Mouse (Mus musculus) hindbrain, embryonic 12.5 days (tissue): Measurements from ENCODE around the gene Uba52. TPM values are rescaled to one million over a fixed set of nuclear protein-coding genes. Genes with fewer than 3 reads are reported as not detected.
A peak's percentile ranks its signal among the peaks of the same experiment; 100 is the strongest.

ENCODE experiments used
- ATAC-seq: fragments of 200-750 bp; cut with Nextera tagmentation; 2 replicates; pipeline ENCODE4 v1.8.0; 2017; ENCODE audit warnings: moderate TSS enrichment; ENCODE audit not compliant: low FRiP score
- H3K27ac ChIP-seq: fragments of 300-500 bp; sonication (generic); 2 replicates; pipeline ENCODE4 v1.5.1; 2016; ENCODE audit warnings: mild to moderate bottlenecking
- H3K27me3 ChIP-seq: fragments of 300-500 bp; sonication (generic); 2 replicates; pipeline ENCODE4 v1.6.1; 2016; ENCODE audit warnings: mild to moderate bottlenecking
- H3K36me3 ChIP-seq: fragments of 300-500 bp; sonication (generic); 2 replicates; pipeline ENCODE4 v1.6.1; 2016; ENCODE audit warnings: mild to moderate bottlenecking
- H3K4me1 ChIP-seq: fragments of 300-500 bp; sonication (generic); 2 replicates; pipeline ENCODE4 v1.6.1; 2016
- H3K4me2 ChIP-seq: fragments of 300-500 bp; sonication (generic); replicated peaks from 2 replicates; pipeline ENCODE4 v1.6.1; 2016; ENCODE audit warnings: mild to moderate bottlenecking
- H3K4me3 ChIP-seq: fragments of 300-500 bp; sonication (generic); 2 replicates; pipeline ENCODE4 v1.5.1; 2016; ENCODE audit warnings: mild to moderate bottlenecking
- H3K9ac ChIP-seq: fragments of 300-500 bp; sonication (generic); 2 replicates; pipeline ENCODE4 v1.6.1; 2016; ENCODE audit warnings: mild to moderate bottlenecking, moderate library complexity
- H3K9me3 ChIP-seq: fragments of 300-500 bp; sonication (generic); replicated peaks from 2 replicates; pipeline ENCODE4 v1.6.1; 2016; ENCODE audit warnings: mild to moderate bottlenecking
- WGBS: fragments of 180-500 bp; shearing (Covaris S2); methylation state at CpG from one replicate; pipeline ENCODE4 v1.1.7; 2016; 5-methylcytosine and 5-hydroxymethylcytosine counted together
- polyA plus RNA-seq: library from polyadenylated mRNA; unstranded; fragments of >200 nt; fragmentation: Nextera tagmentation; extraction: Ambion mirVana; gene quantifications from 2 replicates; pipeline ENCODE4 v1.2.1, GENCODE M21; 2016

Uba52 gene
- 633 and 755 TPM in 2 replicates for polyA plus RNA-seq

DNA sequence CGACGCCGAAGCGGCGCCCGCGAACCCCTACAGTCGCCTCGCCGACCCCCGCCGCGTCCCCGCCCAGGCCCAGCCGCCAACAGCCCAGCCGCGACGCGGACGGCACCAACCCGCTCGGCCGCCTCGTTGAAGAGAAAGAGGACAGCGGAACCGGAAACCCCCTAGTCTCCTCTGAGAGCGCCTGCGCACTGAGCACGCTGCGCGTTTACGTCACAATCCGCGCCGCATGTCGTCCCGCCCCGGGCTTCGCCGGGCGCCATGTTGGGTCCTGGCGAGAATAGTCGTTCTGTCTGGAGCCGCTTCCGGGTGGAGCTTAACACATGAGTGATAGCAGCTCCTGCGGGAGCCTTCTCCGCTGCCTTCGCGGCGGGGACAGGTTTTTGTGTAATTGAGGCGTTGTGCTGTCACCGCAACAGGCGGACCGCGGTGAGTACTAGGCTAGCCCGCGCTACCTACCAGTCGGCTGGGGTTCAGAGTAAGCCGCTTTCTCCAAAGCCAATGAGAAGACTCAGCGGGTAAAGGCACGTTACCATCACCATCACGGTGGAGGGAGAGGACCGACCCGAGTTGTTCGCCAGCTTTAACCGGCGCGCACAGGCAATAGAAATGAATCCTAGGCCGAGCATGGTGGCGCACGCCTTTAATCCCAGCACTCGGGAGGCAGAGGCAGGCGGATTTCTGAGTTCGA lies at the start of gene Uba52:
TSS of gene Uba52 (minus strand) at position 574 of the 688 bp plus-strand sequence.
- H3K27ac ChIP-seq, result peak within 1 kb of the TSS; percentile 96
- no peaks in the 10 kb centered on the region for H3K9me3 ChIP-seq
- 1% methylated on average over 69 of the region's 74 CpGs for WGBS
- peak within 1 kb of the TSS; percentile 99 for H3K9ac ChIP-seq
- H3K4me3 ChIP-seq, result peak within 1 kb of the TSS; percentile 100
- peak; percentile 84 for ATAC-seq
- H3K27me3 ChIP-seq, result no peaks in the 10 kb centered on the region
- H3K4me1 ChIP-seq, result peaks cover 25% of the 10 kb centered on the region
- H3K36me3 ChIP-seq, result peaks cover 42% of the 10 kb centered on the region
- H3K4me2 ChIP-seq, result peak within 1 kb of the TSS; percentile 97

DNA sequence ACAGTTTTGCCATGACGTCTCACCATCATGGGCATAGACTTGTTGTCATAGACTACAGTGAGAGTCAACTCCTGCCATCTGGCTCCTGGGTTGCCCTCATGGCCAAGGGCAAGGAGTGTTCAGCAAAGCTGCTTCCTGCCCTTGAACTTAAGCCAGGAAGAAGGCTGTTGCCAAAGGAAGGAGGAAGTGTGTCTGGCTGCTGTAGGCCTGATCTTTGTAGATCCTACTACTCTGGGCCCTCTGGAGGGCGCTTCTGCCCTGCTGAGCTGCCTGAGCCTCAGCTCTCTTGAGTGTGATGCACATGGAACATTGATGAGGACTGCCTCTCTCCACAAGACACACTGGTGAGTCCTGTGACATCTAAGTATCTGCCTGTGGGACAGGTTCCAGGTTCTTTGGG lies 49.5 kb upstream of the Uba52 start:
- H3K9me3 ChIP-seq, result no peaks in the 10 kb centered on the region
- no peak overlapping the region; the same call in 1 of the 2 replicates for H3K27ac ChIP-seq
- H3K4me1 ChIP-seq, result peaks cover 25% of the 10 kb centered on the region
- 74% methylated on average over 2 of the region's 2 CpGs for WGBS
- H3K27me3 ChIP-seq, result no peaks in the 10 kb centered on the region
- H3K4me2 ChIP-seq, result no peak overlapping the region
- ATAC-seq, result no peak
- no peak overlapping the region for H3K9ac ChIP-seq
- H3K4me3 ChIP-seq, result no peak overlapping the region
- H3K36me3 ChIP-seq, result no peaks in the 10 kb centered on the region

DNA sequence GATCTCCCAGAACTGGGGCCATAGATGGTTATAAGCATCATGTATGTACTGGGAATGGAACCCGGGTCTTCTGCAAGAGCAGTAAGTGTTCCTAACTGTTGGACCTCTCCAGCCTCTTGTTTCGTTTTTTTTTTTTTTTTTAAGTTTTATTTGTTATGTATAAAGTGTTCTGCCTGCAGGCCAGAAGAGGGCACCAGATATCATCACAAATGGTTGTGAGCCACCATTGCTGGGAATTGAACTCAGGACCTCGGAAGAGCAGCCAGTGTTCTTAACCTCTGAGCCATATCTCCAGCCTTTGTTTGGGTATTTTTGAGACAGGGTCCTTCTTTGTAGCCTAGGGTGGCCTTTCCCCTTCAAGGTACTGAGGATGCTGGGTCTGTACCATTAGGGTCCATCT lies 48.4 kb upstream of the Uba52 start:
- Histone ChIP-seq H3K4me2 (no peak overlapping the region), H3K4me1 (peaks cover 22% of the 10 kb centered on the region), H3K27ac (no peak overlapping the region), H3K27me3 (no peaks in the 10 kb centered on the region), H3K4me3 (no peak overlapping the region), H3K9ac (no peak overlapping the region), H3K9me3 (no peaks in the 10 kb centered on the region), H3K36me3 (no peaks in the 10 kb centered on the region)
- ATAC-seq, result no peak
- WGBS, result 74% methylated on average over 3 of the region's 3 CpGs

DNA sequence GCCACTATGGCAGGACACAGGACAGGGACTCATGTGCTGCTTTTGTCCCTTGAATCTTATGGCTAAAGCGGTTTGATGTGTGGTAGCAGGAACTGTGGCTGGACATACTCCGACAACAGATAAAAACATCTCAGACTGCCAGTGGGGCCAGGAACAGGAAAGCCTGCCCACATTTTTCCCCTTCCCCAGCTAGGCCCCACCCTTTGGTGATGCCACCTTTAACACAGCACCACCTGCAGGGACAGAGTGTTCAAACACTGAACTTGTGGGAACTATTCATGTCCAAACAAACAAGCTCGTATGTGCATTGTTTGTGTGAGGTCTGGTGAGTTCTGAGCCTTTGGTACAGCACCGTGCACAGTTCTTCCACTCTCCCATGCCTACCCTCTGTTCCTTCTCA lies 47.7 kb upstream of the Uba52 start:
- H3K27me3 ChIP-seq, result no peaks in the 10 kb centered on the region
- WGBS, result 74% methylated on average over 4 of the region's 4 CpGs
- H3K9me3 ChIP-seq, result no peaks in the 10 kb centered on the region
- no peak overlapping the region for H3K4me3 ChIP-seq
- H3K4me2 ChIP-seq, result no peak overlapping the region
- H3K27ac ChIP-seq, result no peak overlapping the region
- no peak overlapping the region for H3K9ac ChIP-seq
- H3K36me3 ChIP-seq, result no peaks in the 10 kb centered on the region
- H3K4me1 ChIP-seq, result peaks cover 29% of the 10 kb centered on the region
- ATAC-seq, result no peak

DNA sequence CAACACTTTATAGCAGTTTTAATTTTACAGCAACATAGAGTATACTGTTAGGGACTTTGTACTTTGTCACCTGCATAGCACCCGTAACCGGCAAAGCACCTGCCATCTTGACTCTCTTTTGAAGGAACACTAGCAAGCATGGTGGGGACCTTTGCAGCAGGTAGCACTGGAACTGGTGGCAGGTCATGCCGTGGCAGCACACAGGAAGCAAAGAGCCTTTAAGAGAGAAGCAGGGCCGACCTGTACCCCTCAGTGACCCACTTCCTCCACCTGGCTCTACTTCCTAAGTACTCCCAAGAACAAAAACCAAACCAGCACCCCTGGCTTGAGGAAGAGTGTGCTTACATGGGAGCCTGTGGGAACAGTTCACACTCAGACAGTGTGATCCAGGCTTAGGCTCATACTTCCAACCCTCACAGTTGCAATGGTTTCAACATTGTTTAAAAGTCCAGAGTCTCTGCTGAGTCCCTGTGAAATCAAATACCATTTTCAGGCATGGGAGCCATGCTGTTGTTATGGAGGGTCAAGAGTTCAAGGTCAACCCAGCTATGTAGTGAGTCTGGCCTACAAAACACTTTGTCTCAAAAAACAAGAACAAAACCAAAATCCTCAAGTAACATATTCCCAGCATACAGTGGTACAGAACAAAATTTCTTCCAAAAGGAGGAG lies 44.6 kb upstream of the Uba52 start:
- Histone ChIP-seq H3K36me3 (no peaks in the 10 kb centered on the region), H3K27me3 (no peaks in the 10 kb centered on the region), H3K4me2 (no peak overlapping the region), H3K4me3 (no peak overlapping the region), H3K27ac (no peak overlapping the region), H3K9me3 (no peaks in the 10 kb centered on the region), H3K4me1 (peaks cover 16% of the 10 kb centered on the region), H3K9ac (no peak overlapping the region)
- no peak for ATAC-seq
- 95% methylated on average over 4 of the region's 4 CpGs for WGBS

DNA sequence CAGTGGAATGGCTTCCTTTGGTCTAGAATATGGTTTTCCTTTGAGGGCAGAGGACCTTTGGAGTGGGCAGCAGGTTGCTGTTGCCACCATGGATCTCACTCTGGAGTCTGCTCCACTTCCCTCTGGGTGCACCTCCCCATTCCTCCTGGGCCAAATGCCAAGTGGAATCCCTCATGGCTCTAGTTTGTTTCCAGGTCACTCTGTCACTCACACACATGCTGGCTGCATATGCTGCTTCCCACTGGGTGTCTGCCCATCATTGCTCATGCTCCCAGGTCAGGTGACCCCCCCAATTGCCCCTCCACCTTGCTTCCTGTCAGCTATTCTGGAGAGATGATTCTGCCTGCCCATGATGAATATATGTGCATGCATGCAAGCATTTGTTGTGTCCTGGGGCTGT lies 43.1 kb upstream of the Uba52 start:
- no peak overlapping the region for H3K4me2 ChIP-seq
- ATAC-seq, result no peak
- no peaks in the 10 kb centered on the region for H3K9me3 ChIP-seq
- H3K27me3 ChIP-seq, result no peaks in the 10 kb centered on the region
- H3K4me1 ChIP-seq, result peaks cover 16% of the 10 kb centered on the region
- no peak overlapping the region for H3K27ac ChIP-seq
- no peak overlapping the region for H3K4me3 ChIP-seq
- no peak overlapping the region for H3K9ac ChIP-seq
- no peaks in the 10 kb centered on the region for H3K36me3 ChIP-seq

DNA sequence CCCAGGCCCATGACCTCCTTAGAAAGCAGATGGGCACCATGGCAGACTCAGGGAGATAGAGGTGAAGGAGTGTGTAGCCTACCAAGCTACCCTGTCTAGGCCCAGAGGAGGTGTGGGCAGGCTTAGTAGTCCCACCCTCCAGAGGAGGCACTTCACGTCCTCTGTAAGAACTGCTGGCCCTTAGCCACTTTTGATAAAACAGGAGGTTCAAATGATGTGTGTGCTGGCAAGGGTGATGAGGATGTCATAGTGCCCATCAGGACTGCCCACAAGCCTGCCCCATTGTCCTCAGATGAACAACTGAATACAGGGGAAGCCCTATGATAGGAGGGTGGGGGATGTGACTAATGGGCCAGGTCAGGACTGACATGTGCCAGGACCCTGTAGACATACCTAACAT lies 42.2 kb upstream of the Uba52 start:
- no peak overlapping the region for H3K4me2 ChIP-seq
- WGBS, result 76% methylated on average over 1 of the region's 1 CpGs

DNA sequence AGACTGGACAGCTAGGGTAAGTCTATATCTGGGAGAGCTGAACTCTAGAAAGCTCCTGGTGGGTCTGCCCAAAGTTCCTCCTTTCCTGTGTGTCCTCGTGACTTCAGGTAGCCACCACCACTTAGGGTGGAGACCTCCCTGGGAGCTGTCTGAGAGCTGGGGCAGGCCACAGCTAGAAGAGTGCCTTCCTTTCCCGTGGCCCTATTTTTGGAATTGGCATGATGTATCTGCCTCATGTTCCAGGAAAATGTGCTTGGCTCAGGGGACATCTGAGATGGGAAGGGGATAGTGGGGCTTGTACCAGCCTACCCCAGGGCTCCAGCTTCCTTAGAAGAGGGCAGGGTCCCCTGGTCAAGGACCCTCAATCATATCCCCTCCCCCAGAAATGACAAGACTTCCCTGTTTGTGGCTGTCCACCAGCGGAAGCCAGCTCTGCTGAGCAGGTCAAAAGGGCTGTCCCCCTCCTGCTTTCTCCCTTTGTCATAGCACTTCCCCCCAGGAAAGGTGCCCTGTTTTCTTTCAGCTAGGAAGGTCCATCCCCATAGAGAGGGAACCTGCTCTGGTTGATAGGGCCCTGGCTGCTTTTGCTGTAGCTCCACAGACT lies 41.1 kb upstream of the Uba52 start:
- no peak overlapping the region for H3K4me3 ChIP-seq
- H3K9me3 ChIP-seq, result no peaks in the 10 kb centered on the region
- H3K4me1 ChIP-seq, result peaks cover 16% of the 10 kb centered on the region
- H3K27ac ChIP-seq, result no peak overlapping the region
- H3K36me3 ChIP-seq, result no peaks in the 10 kb centered on the region
- H3K4me2 ChIP-seq, result no peak overlapping the region
- whole genome bisulfite sequencing, result 76% methylated on average over 3 of the region's 3 CpGs
- no peaks in the 10 kb centered on the region for H3K27me3 ChIP-seq
- H3K9ac ChIP-seq, result no peak overlapping the region
- no peak for ATAC-seq

More for the DNA sequence above, 42.2 kb upstream of the Uba52 start:
- H3K4me1 ChIP-seq, result peaks cover 16% of the 10 kb centered on the region
- H3K36me3 ChIP-seq, result no peaks in the 10 kb centered on the region
- no peaks in the 10 kb centered on the region for H3K27me3 ChIP-seq
- H3K9me3 ChIP-seq, result no peaks in the 10 kb centered on the region
- no peak overlapping the region for H3K27ac ChIP-seq
- ATAC-seq, result no peak
- no peak overlapping the region for H3K9ac ChIP-seq
- no peak overlapping the region for H3K4me3 ChIP-seq

DNA sequence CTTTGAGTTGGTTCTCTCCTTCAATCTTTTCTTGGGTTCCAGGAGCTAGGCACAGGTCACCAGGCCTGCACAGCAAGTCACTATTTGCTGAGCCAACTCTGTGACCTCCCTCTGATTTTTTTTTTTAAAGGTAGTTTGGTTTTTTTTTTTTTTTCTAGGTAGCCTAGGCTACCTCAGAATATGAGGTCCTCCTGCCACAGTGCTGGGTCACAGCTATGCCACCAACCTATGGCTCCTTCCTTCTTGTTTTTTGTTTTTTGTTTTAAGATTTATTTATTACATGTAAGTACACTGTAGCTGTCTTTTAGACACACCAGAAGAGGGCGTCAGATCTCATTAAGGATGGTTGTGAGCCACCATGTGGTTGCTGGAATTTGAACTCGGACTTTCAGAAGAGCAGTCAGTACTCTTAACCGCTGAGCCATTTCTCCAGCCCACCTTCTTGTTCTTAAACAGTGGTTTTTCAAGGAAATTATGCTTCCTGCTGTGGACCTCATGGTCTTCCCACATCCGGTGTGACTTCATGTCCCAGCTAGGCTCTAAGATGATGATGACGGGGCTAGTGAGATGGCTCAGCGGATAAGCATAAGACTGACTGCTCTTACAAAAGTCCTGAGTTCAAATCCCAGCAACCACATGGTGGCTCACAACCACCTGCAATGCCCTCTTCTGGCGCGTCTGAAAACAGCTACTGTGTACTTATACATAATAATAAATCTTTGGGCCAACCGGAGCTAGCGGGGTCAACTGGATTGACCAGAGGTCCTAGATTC lies 39.0 kb upstream of the Uba52 start:
- no peak overlapping the region for H3K4me3 ChIP-seq
- no peak overlapping the region for H3K9ac ChIP-seq
- no peak overlapping the region for H3K27ac ChIP-seq
- H3K27me3 ChIP-seq, result no peaks in the 10 kb centered on the region
- peaks cover 16% of the 10 kb centered on the region for H3K4me1 ChIP-seq
- H3K36me3 ChIP-seq, result no peaks in the 10 kb centered on the region
- WGBS, result 93% methylated on average over 10 of the region's 10 CpGs
- no peak overlapping the region for H3K4me2 ChIP-seq
- ATAC-seq, result no peak
- no peaks in the 10 kb centered on the region for H3K9me3 ChIP-seq

DNA sequence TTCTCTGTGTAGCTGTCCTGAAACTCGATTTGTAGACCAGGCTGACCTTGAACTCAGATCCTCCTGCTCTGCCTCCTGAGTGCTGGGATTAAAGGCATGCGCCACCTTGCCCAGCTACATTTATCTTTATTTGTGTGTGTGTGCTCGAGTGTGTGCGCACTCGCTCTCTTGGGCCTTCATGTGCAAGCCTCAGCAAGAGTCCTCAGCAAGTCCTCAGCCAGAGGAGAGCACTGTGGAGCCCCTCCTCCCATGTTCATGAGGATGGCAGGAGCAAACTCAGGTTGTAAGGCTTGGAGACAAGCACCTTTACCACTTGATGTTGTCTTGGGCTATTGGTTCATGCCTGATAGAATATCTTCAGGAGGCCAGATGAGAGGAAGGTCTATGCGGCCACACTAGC lies 37.2 kb upstream of the Uba52 start:
- no peak overlapping the region for H3K4me3 ChIP-seq
- no peaks in the 10 kb centered on the region for H3K9me3 ChIP-seq
- no peak overlapping the region for H3K27ac ChIP-seq
- no peaks in the 10 kb centered on the region for H3K27me3 ChIP-seq
- whole genome bisulfite sequencing, result 89% methylated on average over 6 of the region's 6 CpGs
- no peak for ATAC-seq
- no peak overlapping the region for H3K4me2 ChIP-seq
- H3K36me3 ChIP-seq, result no peaks in the 10 kb centered on the region
- H3K4me1 ChIP-seq, result peaks cover 8% of the 10 kb centered on the region
- no peak overlapping the region for H3K9ac ChIP-seq

DNA sequence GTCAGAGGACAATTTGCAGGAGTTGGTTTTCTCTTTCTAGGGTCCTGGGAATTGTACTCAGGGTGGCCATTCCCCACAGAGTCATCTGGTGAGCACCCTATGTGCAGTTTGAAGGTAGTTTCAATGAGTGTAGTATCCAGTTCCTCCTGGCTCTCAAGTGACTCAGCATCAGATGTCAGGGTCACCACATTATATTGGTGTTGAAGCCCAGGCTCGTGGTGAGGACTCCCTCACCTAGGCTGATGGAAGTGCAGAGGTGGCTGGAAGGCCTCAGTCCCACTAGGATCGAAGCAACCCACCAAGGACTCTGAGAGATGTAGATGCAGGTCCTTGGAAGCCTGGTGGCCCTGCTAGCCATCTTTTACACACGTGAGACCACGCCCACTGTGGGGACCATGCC lies 35.8 kb upstream of the Uba52 start:
- H3K27me3 ChIP-seq, result no peaks in the 10 kb centered on the region
- no peak overlapping the region for H3K9ac ChIP-seq
- no peak overlapping the region for H3K4me3 ChIP-seq
- H3K4me2 ChIP-seq, result no peak overlapping the region
- H3K9me3 ChIP-seq, result no peaks in the 10 kb centered on the region
- H3K27ac ChIP-seq, result no peak overlapping the region
- ATAC-seq, result no peak
- peaks cover 10% of the 10 kb centered on the region for H3K4me1 ChIP-seq
- 91% methylated on average over 4 of the region's 4 CpGs for WGBS
- H3K36me3 ChIP-seq, result no peaks in the 10 kb centered on the region

DNA sequence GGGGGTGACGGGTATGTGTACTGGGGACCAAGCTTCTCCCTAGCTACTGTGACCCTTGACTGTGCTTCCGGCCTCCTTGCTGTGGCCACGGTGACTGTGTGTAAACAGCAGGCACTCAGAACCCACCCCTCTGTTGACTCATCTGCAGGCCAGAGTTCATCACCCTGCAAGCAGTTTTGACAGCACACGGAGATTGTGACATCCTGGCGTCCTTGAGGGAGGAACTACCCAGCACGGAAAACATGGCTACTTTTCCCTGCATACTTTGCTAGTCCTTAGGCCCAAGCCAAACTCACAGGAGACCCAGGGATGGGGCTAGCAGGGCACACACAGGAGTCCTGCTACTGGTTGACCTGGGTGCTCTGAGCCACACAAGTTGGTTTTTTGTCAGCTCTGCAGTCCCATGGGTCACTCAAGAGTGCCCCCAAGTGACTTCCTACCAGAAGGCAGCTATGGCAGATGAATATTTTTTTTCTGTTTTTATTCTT lies 33.6 kb upstream of the Uba52 start:
- Histone ChIP-seq H3K9ac (no peak overlapping the region), H3K4me1 (peaks cover 26% of the 10 kb centered on the region), H3K36me3 (no peaks in the 10 kb centered on the region), H3K4me2 (no peak overlapping the region), H3K27ac (no peak overlapping the region), H3K27me3 (no peaks in the 10 kb centered on the region), H3K4me3 (no peak overlapping the region), H3K9me3 (no peaks in the 10 kb centered on the region)
- ATAC-seq, result no peak
- WGBS, result 68% methylated on average over 6 of the region's 6 CpGs
